Mouse (Mus musculus): ENCODE measurements at regions not wholly inside any gene's neighbourhood (a gene's known extent, or its start where the extent isn't known, plus 50 kb on each side); places are given as distances from the start of the nearest gene placed in this dataset.

- TF ChIP-seq FLI1 (IDR thresholded peaks at IDR 0.05; ENCODE audit: low read length), result no peak
- no peak for TF ChIP-seq GATA1 (IDR thresholded peaks at IDR 0.05; ENCODE audit: borderline replicate concordance, low read length)
Observed at GRCm38 (mm10) chr5:100224773-100225363, 65.3 kb upstream of the Tmem150c start.

Measured in megakaryocyte, embryonic 14.5 days (primary cell).